ENCODE assay signal across 9 mouse cellular contexts in genomic region chr13:54425269-54425668, GRCm38 (mm10). TPM values are rescaled to one million over a fixed set of nuclear protein-coding genes. Genes with fewer than 3 reads are reported as not detected.
DNase-seq lines count a peak whose midpoint lies in the region; ATAC-seq and TF ChIP-seq lines count a peak whose summit lies in the region.
"Had no signal": no experiment of that assay in that cellular context is flagged by ENCODE, and none has a peak within 500 bp of the region (broad histone marks: within the 10 kb centered on the region; RNA-seq: fewer than 3 reads in every experiment).

No protein-coding gene starts in this region.

- WGBS in kidney, embryonic 14.5 days, result 46% methylated on average over 2 of the region's 2 CpGs
- 13% methylated on average over 2 of the region's 2 CpGs for WGBS in lung, postnatal 0 days
- WGBS in spleen, adult 2 months, result 17% methylated on average over 2 of the region's 2 CpGs

- DNase-seq in urinary bladder, adult 2 months (ENCODE audit: low spot score), result peak; percentile 24
- DNase-seq in urinary bladder, postnatal 4 days (ENCODE audit: low spot score in 2 of 2), result no peak
- peak; percentile 63 for DNase-seq in lung, postnatal 0 days (ENCODE audit: low spot score)
- peak; percentile 34 to 58 for DNase-seq in spleen, adult 2 months (ENCODE audit: low read depth in 1 of 2, low spot score in 2 of 2)
- DNase-seq in gastrocnemius, postnatal 25 days, result no peak
- DNase-seq in right cerebral cortex, postnatal 4 days, result no peak
- no peak for DNase-seq in Muller cell, postnatal 12 days (ENCODE audit: inconsistent ontology term)

- no peaks in the 10 kb centered on the region for H3K27me3 ChIP-seq in kidney, embryonic 14.5 days (ENCODE audit: control insufficient read depth, insufficient read depth, low read length)
- no peaks in the 10 kb centered on the region for H3K27me3 ChIP-seq in lung, postnatal 0 days (replicated peaks; ENCODE audit: insufficient read depth, low read length)
- H3K27me3 ChIP-seq in spleen, adult 2 months (ENCODE audit: control insufficient read depth, insufficient read depth, low read length), result no peaks in the 10 kb centered on the region
- H3K27me3 ChIP-seq: Patski had no signal

- no peaks in the 10 kb centered on the region for H3K36me3 ChIP-seq in kidney, embryonic 14.5 days (ENCODE audit: control insufficient read depth, insufficient read depth, low read length)
- no peaks in the 10 kb centered on the region for H3K36me3 ChIP-seq in lung, postnatal 0 days (ENCODE audit: insufficient read depth, low read length)
- no peaks in the 10 kb centered on the region for H3K36me3 ChIP-seq in spleen, adult 2 months (ENCODE audit: control insufficient read depth, insufficient read depth, low read length)

- no peak for TF ChIP-seq EP300 in lung, postnatal 0 days (IDR thresholded peaks at IDR 0.05)

- peak overlapping the region; percentile 43; the same call in 1 of the 2 replicates for H3K27ac ChIP-seq in kidney, embryonic 14.5 days (ENCODE audit: low read depth, low read length)
- no peak overlapping the region for H3K27ac ChIP-seq in lung, postnatal 0 days (ENCODE audit: low read length)
- peak overlapping the region; percentile 86 for H3K27ac ChIP-seq in spleen, adult 2 months (ENCODE audit: insufficient read depth, low read length)

- no peak overlapping the region for H3K9ac ChIP-seq in kidney, embryonic 14.5 days (ENCODE audit: low read depth, low read length)
- no peak overlapping the region; the same call in 1 of the 2 replicates for H3K9ac ChIP-seq in lung, postnatal 0 days (replicated peaks; ENCODE audit: low read depth)

- ATAC-seq in kidney, embryonic 14.5 days (ENCODE audit: low FRiP score, low TSS enrichment), result peak; percentile 86
- peak; percentile 92 for ATAC-seq in lung, postnatal 0 days
- ATAC-seq: Patski had no signal

- no peak for TF ChIP-seq POLR2A in spleen, adult 2 months (IDR thresholded peaks at IDR 0.05; ENCODE audit: low read depth, low read length)

- no peaks in the 10 kb centered on the region for H3K9me3 ChIP-seq in kidney, embryonic 14.5 days (ENCODE audit: control insufficient read depth, low read length)
- no peaks in the 10 kb centered on the region for H3K9me3 ChIP-seq in lung, postnatal 0 days (ENCODE audit: low read length)

- H3K4me2 ChIP-seq in kidney, embryonic 14.5 days (replicated peaks; ENCODE audit: low read depth, low read length), result no peak overlapping the region
- no peak overlapping the region for H3K4me2 ChIP-seq in lung, postnatal 0 days (replicated peaks; ENCODE audit: low read depth, low read length)

- TF ChIP-seq CTCF in lung, postnatal 0 days (IDR thresholded peaks at IDR 0.05), result no peak
- TF ChIP-seq CTCF in spleen, adult 2 months (IDR thresholded peaks at IDR 0.05; ENCODE audit: extremely low read depth, insufficient read depth, insufficient read length, insufficient replicate concordance), result no peak

- 0 out of 2 replicates have a peak, but pooled peaks cover 10% of the 10 kb centered on the region for H3K4me1 ChIP-seq in kidney, embryonic 14.5 days (ENCODE audit: control insufficient read depth, insufficient read depth, low read length)
- peaks cover 4% of the 10 kb centered on the region; the same call in 1 of the 2 replicates for H3K4me1 ChIP-seq in lung, postnatal 0 days (ENCODE audit: insufficient read depth, low read depth, low read length)
- peaks cover 18% of the 10 kb centered on the region; the same call in 1 of the 2 replicates for H3K4me1 ChIP-seq in spleen, adult 2 months (ENCODE audit: control insufficient read depth, insufficient read depth, insufficient read length)

- no peak overlapping the region for H3K4me3 ChIP-seq in kidney, embryonic 14.5 days (ENCODE audit: low read length)
- no peak overlapping the region for H3K4me3 ChIP-seq in lung, postnatal 0 days (ENCODE audit: low read depth, low read length)
- H3K4me3 ChIP-seq in spleen, adult 2 months (ENCODE audit: extremely low read depth, insufficient read depth, insufficient read length), result no peak overlapping the region

RNA-seq across cellular contexts. Expression of gene Thoc3, which starts 43.4 kb away (rescaled TPM):
- polyA plus RNA-seq in urinary bladder, adult 2 months (2012; rRNA removed), result 17.7 and 20.9 TPM in 2 replicates
- 142 and 151 TPM in 2 replicates for polyA plus RNA-seq in kidney, embryonic 14.5 days (2014; fragmentation: Nextera tagmentation; extraction: Ambion mirVana)
- 56.5 and 60.8 TPM in 2 replicates for polyA plus RNA-seq in lung, postnatal 0 days (2015; fragmentation: Nextera tagmentation; extraction: Ambion mirVana)
- polyA plus RNA-seq in spleen, adult 2 months (2012; rRNA removed), result 21.0 and 38.9 TPM in 2 replicates
- total RNA-seq in gastrocnemius, postnatal 25 days (2021), result 10 to 100 TPM; 11.3 to 13.8 TPM

RNA-seq across cellular contexts. Expression of gene Cplx2, which starts 54.1 kb away (rescaled TPM):
- polyA plus RNA-seq in urinary bladder, adult 2 months (2012; rRNA removed), result 5.7 and 10.5 TPM in 2 replicates
- 4.5 and 6.4 TPM in 2 replicates for polyA plus RNA-seq in kidney, embryonic 14.5 days (2014; fragmentation: Nextera tagmentation; extraction: Ambion mirVana)
- 3.0 and 3.1 TPM in 2 replicates for polyA plus RNA-seq in lung, postnatal 0 days (2015; fragmentation: Nextera tagmentation; extraction: Ambion mirVana)
- 3.5 and 4.3 TPM in 2 replicates for polyA plus RNA-seq in spleen, adult 2 months (2012; rRNA removed)
- 1 to 10 TPM; 1.3 to 1.7 TPM for total RNA-seq in gastrocnemius, postnatal 25 days (2021)

Comparison
In these comparisons a context has a peak if more than half of its experiments do, and no peak if none do; other contexts are left out.
1. DNase-seq: peak in urinary bladder, adult 2 months (single experiment), lung, postnatal 0 days (single experiment) and spleen, adult 2 months (2 of 2); none in urinary bladder, postnatal 4 days (0 of 2), gastrocnemius, postnatal 25 days (single experiment), right cerebral cortex, postnatal 4 days (single experiment) and Muller cell, postnatal 12 days (single experiment).